Mouse (Mus musculus) forebrain, embryonic 13.5 days (tissue): Measurements from ENCODE around the gene St14. TPM values are rescaled to one million over a fixed set of nuclear protein-coding genes. Genes with fewer than 3 reads are reported as not detected.

ENCODE experiments used
- ATAC-seq: fragments of 200-750 bp; cut with Nextera tagmentation; 2 replicates; pipeline ENCODE4 v1.8.0; 2017
- H3K27ac ChIP-seq: fragments of 300-500 bp; sonication (generic); 2 replicates; pipeline ENCODE4 v1.5.1; 2015; ENCODE audit warnings: inconsistent platforms, mild to moderate bottlenecking, moderate library complexity
- H3K27me3 ChIP-seq: fragments of 300-500 bp; sonication (generic); 2 replicates; pipeline ENCODE4 v1.6.1; 2015; ENCODE audit warnings: mild to moderate bottlenecking, inconsistent platforms
- H3K36me3 ChIP-seq: fragments of 300-500 bp; sonication (generic); 2 replicates; pipeline ENCODE4 v1.6.1; 2015; ENCODE audit warnings: mild to moderate bottlenecking, inconsistent platforms; ENCODE audit not compliant: poor library complexity, severe bottlenecking
- H3K4me1 ChIP-seq: fragments of 300-500 bp; sonication (generic); 2 replicates; pipeline ENCODE4 v1.6.1; 2015; ENCODE audit warnings: inconsistent platforms
- H3K4me2 ChIP-seq: fragments of 300-500 bp; sonication (generic); 2 replicates; pipeline ENCODE4 v1.6.1; 2015; ENCODE audit warnings: inconsistent platforms, mild to moderate bottlenecking, moderate library complexity
- H3K4me3 ChIP-seq: fragments of 300-500 bp; sonication (generic); 2 replicates; pipeline ENCODE4 v1.5.1; 2015; ENCODE audit warnings: mild to moderate bottlenecking, inconsistent platforms
- H3K9ac ChIP-seq: fragments of 300-500 bp; sonication (generic); 2 replicates; pipeline ENCODE4 v1.6.1; 2015; ENCODE audit warnings: mild to moderate bottlenecking, inconsistent platforms
- H3K9me3 ChIP-seq: fragments of 300-500 bp; sonication (generic); replicated peaks from 2 replicates; pipeline ENCODE4 v1.6.1; 2016; ENCODE audit warnings: inconsistent platforms
- WGBS: fragments of 180-500 bp; shearing (Covaris S2); methylation state at CpG from one replicate; pipeline ENCODE4 v1.1.7; 2015; 5-methylcytosine and 5-hydroxymethylcytosine counted together
- polyA plus RNA-seq: library from polyadenylated mRNA; unstranded; fragments of >200 nt; fragmentation: Nextera tagmentation; extraction: Ambion mirVana; gene quantifications from 2 replicates; pipeline ENCODE4 v1.2.1, GENCODE M21; 2015

St14 gene
- polyA plus RNA-seq, 1 experiment from 2014 or later, result 0.21 TPM

DNA sequence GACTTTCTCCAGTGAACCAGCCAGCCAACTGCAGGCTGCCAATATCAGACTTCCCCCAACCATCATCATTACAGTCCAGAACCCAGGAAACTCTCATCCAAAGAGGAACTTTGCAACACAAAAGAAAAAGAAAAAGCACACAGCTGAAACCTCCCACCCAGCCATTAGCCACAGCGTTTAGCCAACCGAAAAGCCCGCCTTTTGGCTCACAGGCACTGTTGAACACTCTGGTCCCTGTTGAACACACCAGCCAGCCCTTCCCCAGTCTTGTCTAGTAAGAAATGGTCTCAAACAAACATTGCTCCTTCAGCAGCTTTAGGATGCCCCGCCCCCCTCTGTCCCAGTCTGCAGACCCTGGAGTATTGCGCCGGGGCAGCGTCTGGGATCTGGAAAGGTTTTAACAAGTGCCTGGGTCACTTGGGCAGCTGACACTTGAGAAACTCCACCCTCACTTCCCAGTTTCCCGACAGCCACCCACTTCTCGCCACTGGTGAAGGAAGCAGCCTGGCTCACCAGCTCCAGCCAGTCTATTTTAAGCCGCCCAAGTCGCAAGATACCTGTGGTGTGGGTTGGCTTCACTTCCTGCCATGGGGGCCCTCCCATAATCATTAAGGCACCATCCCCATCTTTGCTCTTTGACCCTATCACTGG is 11.6 kb downstream of the St14 start:
- Histone ChIP-seq H3K9ac (no peak overlapping the region), H3K4me2 (no peak overlapping the region), H3K27ac (no peak overlapping the region), H3K9me3 (no peaks in the 10 kb centered on the region), H3K4me3 (no peak overlapping the region), H3K27me3 (no peaks in the 10 kb centered on the region; the same call in 1 of the 2 replicates), H3K36me3 (no peaks in the 10 kb centered on the region), H3K4me1 (peaks cover 17% of the 10 kb centered on the region)
- ATAC-seq, result 0 out of 2 replicates have a peak, but pooled peaks have one; percentile 30
- 60% methylated on average over 11 of the region's 11 CpGs for WGBS

DNA sequence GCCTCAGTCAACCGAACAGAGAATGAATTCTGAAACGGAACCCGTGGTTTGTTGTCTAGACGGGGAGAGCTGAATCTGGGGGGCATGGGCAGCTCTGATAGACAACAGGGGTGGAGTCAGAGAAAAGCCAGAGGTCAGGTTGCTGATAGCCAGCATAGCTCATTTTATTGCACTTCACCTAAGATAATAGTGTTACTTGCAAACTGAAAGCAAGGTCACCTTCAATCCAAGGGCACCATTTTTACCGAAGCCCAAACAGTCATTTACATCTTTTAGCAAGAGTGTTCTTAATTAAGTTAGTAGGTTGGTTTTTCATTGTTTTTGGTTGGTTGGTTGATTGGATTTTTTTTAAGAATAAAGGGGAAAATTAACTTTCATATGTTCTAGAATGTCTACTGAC is 12.2 kb downstream of the St14 start:
- no peak overlapping the region for H3K9ac ChIP-seq
- 74% methylated on average over 5 of the region's 5 CpGs for WGBS
- H3K4me1 ChIP-seq, result peaks cover 17% of the 10 kb centered on the region
- ATAC-seq, result no peak
- H3K27me3 ChIP-seq, result no peaks in the 10 kb centered on the region; the same call in 1 of the 2 replicates
- H3K27ac ChIP-seq, result no peak overlapping the region
- H3K36me3 ChIP-seq, result no peaks in the 10 kb centered on the region
- no peak overlapping the region for H3K4me2 ChIP-seq
- no peaks in the 10 kb centered on the region for H3K9me3 ChIP-seq
- H3K4me3 ChIP-seq, result no peak overlapping the region

GRCm38 (mm10) chr9:31118520-31119298 is 12.9 kb downstream of the St14 start:
- H3K9ac ChIP-seq, result no peak overlapping the region
- no peaks in the 10 kb centered on the region for H3K36me3 ChIP-seq
- peaks cover 17% of the 10 kb centered on the region for H3K4me1 ChIP-seq
- no peak overlapping the region for H3K4me2 ChIP-seq
- H3K9me3 ChIP-seq, result no peaks in the 10 kb centered on the region
- no peak overlapping the region for H3K4me3 ChIP-seq
- WGBS, result 41% methylated on average over 11 of the region's 11 CpGs
- H3K27ac ChIP-seq, result no peak overlapping the region
- H3K27me3 ChIP-seq, result no peaks in the 10 kb centered on the region; the same call in 1 of the 2 replicates
- no peak for ATAC-seq

DNA sequence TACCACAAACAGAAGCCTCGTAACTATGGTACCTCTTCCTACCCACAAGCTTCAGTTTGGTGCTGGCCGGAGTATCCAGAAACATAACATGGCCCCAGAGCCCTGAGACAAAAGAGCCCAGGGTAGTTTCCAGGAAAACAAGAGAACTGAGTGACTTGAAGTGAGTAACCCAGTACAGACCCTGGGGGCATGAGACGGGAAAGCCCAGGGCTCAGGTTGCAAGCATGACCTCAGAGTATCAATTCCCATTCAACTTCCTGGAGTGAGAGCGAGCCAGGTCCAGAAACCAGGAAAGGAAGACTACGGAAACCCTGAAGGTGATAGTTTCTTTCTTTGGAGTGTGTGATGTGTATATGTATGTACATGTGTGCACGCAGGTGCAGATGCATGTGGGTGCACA is 14.2 kb downstream of the St14 start:
- ATAC-seq, result no peak
- Histone ChIP-seq H3K9ac (no peak overlapping the region), H3K4me3 (no peak overlapping the region), H3K36me3 (no peaks in the 10 kb centered on the region), H3K27me3 (no peaks in the 10 kb centered on the region; the same call in 1 of the 2 replicates), H3K9me3 (no peaks in the 10 kb centered on the region), H3K27ac (no peak overlapping the region), H3K4me1 (peaks cover 16% of the 10 kb centered on the region), H3K4me2 (no peak overlapping the region)
- WGBS, result 88% methylated on average over 6 of the region's 6 CpGs

DNA sequence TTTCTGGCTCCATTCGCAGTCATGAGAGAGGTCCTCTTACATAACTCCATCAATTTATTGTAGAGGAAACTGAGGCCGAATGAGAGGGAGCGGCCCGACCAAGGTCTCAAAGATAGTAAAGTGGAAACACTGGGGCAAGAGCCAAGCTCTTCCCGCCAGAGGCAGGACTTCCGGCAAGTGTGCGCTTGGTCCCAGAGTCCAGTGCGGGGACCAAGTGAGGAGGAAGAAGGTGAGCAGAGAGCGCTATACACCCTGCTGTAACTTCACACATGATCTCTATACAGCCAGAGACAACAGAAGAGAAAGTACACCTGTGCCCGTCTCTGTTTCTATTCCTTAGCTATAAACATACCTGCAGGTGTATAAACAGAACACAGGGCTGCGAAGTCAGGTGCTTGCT is 14.6 kb downstream of the St14 start:
- H3K36me3 ChIP-seq, result no peaks in the 10 kb centered on the region
- 94% methylated on average over 11 of the region's 11 CpGs for WGBS
- no peak for ATAC-seq

DNA sequence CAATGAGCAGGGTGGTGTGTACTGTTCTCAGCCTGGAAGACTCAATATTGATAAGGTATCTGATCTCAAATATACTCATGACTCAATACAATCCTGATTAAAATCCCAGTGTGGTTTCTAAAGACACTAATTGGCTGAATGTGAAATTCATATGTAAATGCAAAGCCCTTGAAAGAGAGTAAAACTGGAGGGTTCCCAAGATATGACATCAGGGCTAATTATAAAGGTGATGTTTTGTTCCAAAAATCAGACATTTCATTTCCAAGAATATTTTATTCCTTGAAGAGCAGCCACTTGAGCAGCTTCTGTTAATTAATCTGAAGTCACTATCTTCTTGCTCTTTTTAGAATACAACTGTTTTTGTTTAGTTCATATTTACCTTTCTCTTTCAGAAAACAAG is 16.1 kb downstream of the St14 start:
- Histone ChIP-seq H3K4me1 (peaks cover 4% of the 10 kb centered on the region), H3K27ac (no peak overlapping the region), H3K9me3 (no peaks in the 10 kb centered on the region), H3K4me3 (no peak overlapping the region), H3K36me3 (no peaks in the 10 kb centered on the region), H3K27me3 (no peaks in the 10 kb centered on the region; the same call in 1 of the 2 replicates), H3K9ac (no peak overlapping the region), H3K4me2 (no peak overlapping the region)
- no peak for ATAC-seq

More for the DNA sequence above, 14.6 kb downstream of the St14 start:
- Histone ChIP-seq H3K9me3 (no peaks in the 10 kb centered on the region), H3K4me2 (no peak overlapping the region), H3K4me1 (peaks cover 12% of the 10 kb centered on the region), H3K4me3 (no peak overlapping the region), H3K27ac (no peak overlapping the region), H3K9ac (no peak overlapping the region), H3K27me3 (no peaks in the 10 kb centered on the region; the same call in 1 of the 2 replicates)

- Histone ChIP-seq H3K4me1 (no peaks in the 10 kb centered on the region), H3K9me3 (no peaks in the 10 kb centered on the region), H3K4me2 (no peak overlapping the region), H3K36me3 (no peaks in the 10 kb centered on the region), H3K9ac (no peak overlapping the region), H3K4me3 (no peak overlapping the region), H3K27ac (no peak overlapping the region), H3K27me3 (no peaks in the 10 kb centered on the region)
- 90% methylated on average over 8 of the region's 8 CpGs for WGBS
- ATAC-seq, result no peak
Observed at GRCm38 (mm10) chr9:31108464-31108863, 23.2 kb downstream of the St14 start.

DNA sequence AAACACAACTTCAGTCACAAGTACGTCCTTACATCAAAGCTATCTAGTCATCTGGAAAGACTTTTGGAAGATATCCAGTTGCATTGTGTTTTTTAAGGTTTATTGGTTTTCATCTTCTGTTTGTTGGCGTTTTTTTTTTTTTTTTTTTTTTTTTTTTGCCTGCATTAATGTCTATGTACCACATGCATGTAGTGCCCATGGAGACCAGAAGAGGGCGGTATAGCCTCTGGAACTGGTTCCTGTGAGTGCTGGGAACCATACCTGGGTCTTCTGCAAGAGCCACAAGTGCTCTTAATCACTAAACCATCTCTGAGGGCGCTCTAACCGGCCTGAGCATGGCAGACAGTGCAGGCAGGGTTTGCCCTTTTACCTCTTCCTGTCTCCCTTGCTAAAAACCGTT is 33.5 kb downstream of the St14 start:
- 81% methylated on average over 6 of the region's 6 CpGs for WGBS
- no peak overlapping the region for H3K4me2 ChIP-seq
- H3K9ac ChIP-seq, result no peak overlapping the region
- ATAC-seq, result no peak
- no peaks in the 10 kb centered on the region for H3K27me3 ChIP-seq
- no peaks in the 10 kb centered on the region for H3K4me1 ChIP-seq
- no peaks in the 10 kb centered on the region for H3K9me3 ChIP-seq
- no peak overlapping the region for H3K4me3 ChIP-seq
- no peak overlapping the region for H3K27ac ChIP-seq
- H3K36me3 ChIP-seq, result no peaks in the 10 kb centered on the region

DNA sequence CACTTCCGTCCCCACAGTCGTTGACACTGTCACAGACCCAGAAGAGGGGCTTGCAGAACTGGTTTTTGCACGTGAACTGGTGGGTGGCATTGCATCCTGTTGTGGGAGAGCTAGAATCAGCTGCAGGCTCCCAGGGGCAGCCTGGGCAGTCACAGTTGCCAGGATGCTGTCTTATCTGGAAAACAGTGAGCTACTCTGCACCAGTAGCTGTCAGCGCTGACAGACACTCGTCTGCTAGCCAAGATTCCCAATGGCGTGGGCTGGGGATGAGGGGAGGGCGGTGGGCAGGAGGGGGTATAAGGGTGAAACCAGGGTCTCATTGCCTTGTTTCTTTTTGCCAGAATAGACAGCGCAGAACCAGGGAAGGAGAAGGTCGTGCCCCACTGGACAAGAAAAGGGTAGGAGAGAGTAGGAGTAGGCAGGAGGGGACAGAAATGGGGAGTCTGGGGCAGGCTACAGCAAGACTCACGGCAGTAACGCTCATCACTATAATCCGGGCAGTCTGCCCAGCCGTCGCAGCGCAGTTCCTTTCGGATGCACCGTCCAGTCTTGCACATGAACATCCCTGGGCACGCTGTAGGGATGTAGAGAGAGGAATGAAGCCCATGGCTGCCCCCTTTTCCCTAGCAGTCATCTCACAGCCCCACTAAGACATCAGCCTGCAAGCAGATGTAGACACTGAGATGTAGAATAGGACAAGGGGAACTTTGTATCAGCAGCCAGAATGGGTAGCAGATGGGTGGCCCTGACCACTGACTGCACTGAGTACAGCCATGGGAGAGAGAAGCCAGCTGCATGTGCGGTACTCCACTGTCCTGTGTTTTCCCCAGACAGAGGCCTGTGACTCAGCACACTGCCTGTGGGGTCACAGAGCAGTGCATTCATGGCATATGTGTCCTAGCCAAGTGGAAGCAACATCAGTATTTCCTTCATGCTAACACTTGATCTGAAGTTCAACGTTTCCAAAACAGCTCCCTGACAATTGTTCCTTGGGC is 34.3 kb downstream of the St14 start:
- Histone ChIP-seq H3K4me3 (no peak overlapping the region), H3K27ac (no peak overlapping the region), H3K9me3 (no peaks in the 10 kb centered on the region), H3K4me1 (no peaks in the 10 kb centered on the region), H3K27me3 (no peaks in the 10 kb centered on the region), H3K4me2 (no peak overlapping the region), H3K36me3 (no peaks in the 10 kb centered on the region), H3K9ac (no peak overlapping the region)
- 88% methylated on average over 20 of the region's 20 CpGs for WGBS
- no peak for ATAC-seq

DNA sequence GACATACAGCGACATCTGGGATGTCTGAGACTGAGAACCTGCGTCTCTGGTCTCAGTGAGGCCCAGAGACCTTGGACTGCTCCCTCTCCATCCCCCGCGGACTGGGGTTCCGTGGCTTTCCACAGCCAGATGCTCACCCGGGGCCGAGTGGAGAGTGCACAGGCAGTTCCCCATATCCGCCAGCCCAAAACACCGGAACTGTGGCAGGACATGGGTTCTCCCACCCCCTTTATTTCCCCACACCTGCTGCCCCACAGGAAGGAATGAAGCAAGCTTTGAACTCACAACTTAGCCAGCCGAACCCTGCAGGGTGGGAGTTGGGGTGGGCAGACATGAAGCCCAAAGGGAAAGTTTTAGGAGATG is 38.8 kb downstream of the St14 start:
- H3K9ac ChIP-seq, result no peak overlapping the region
- H3K4me1 ChIP-seq, result no peaks in the 10 kb centered on the region
- WGBS, result 93% methylated on average over 10 of the region's 10 CpGs
- no peak overlapping the region for H3K4me2 ChIP-seq
- no peak overlapping the region for H3K27ac ChIP-seq
- ATAC-seq, result no peak
- no peaks in the 10 kb centered on the region for H3K36me3 ChIP-seq
- H3K4me3 ChIP-seq, result no peak overlapping the region
- H3K9me3 ChIP-seq, result no peaks in the 10 kb centered on the region
- no peaks in the 10 kb centered on the region for H3K27me3 ChIP-seq

DNA sequence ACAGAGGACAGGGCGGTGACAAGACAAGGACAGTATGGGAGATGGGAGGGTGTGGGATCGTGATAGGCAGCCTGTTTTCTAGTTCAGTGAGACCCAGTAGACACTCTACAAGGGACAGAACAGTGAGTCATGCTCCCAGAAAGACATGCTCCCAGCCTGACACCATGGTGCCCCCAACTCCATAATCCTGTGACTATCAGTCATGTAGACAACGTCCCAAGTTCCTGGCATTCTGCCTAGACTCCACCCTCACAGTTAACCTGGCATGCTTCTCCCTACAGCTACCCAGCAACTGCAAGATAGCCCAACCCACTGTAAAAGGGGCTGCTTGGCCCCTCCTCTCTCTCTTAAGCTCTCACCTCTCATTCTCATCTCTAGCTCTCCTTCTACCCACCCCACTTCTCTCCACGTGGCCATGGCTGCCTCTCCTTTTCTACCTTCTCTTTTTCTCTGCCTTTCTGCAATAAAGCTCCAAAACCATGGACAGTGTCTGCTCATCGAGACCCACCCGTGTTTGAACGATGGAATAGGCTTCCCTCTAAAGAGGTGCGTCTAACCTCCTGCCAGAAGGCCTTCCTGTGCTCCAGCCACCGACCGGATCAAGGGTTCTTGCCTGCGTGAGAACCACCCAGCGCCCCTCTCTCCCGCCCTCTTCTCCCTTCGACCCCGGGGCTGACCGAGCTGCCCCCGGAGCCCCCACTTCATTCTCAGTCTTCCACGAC is 39.4 kb downstream of the St14 start:
- Histone ChIP-seq H3K36me3 (no peaks in the 10 kb centered on the region), H3K4me3 (no peak overlapping the region), H3K4me2 (no peak overlapping the region), H3K27ac (no peak overlapping the region), H3K4me1 (peaks cover 2% of the 10 kb centered on the region; the same call in 1 of the 2 replicates), H3K9me3 (no peaks in the 10 kb centered on the region), H3K27me3 (no peaks in the 10 kb centered on the region), H3K9ac (no peak overlapping the region)
- WGBS, result 91% methylated on average over 18 of the region's 18 CpGs
- ATAC-seq, result no peak
